In the genomic region with DNA sequence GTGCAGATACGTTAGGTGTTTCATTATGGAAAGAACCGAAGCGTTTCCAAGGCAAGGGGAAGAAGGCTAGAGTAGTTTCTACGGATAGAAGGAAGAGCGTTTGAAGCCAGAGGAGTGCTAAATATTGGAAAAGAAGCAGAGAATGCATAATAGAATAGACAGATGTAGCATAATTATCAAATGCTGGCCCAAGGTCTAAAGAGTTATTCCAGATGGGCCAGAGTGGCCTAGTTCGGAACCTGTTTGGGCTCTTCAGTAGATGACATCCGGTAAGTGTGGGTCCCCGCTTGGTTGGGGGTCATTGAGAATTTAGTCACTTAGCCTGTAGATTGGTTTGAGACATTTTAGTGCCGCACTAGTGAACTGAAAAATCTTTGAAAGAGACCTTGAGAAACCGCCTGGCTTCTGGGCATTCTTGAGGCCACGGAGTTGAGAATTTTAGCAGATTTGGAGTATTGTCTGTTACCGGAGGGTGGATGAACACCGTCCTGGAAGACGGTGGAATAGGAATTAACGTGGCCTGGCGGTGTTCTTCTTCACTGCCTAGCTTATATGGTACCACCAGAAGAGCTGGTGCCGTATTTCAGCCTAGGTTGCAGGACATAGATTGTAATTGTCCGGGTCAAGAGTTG, we compare ENCODE assay signal across 8 mouse cellular contexts. TPM values are rescaled to one million over a fixed set of nuclear protein-coding genes. Genes with fewer than 3 reads are reported as not detected.
DNase-seq lines count a peak whose midpoint lies in the region; ATAC-seq and TF ChIP-seq lines count a peak whose summit lies in the region.

No protein-coding gene starts in this region.

- no peaks in the 10 kb centered on the region for H3K27me3 ChIP-seq in G1E (ENCODE audit: insufficient read depth, low read length)
- no peaks in the 10 kb centered on the region for H3K27me3 ChIP-seq in intestine, embryonic 14.5 days (replicated peaks; ENCODE audit: control insufficient read depth, insufficient read depth, low read length)
- H3K27me3 ChIP-seq in midbrain, embryonic 16.5 days (ENCODE audit: control insufficient read depth, insufficient read depth, low read depth, low read length) = no peaks in the 10 kb centered on the region

- H3K9me3 ChIP-seq in G1E (replicated peaks) = no peaks in the 10 kb centered on the region
- H3K9me3 ChIP-seq in intestine, embryonic 14.5 days (ENCODE audit: control insufficient read depth, low read length) = no peaks in the 10 kb centered on the region
- H3K9me3 ChIP-seq in midbrain, embryonic 16.5 days (replicated peaks; ENCODE audit: control insufficient read depth, low read length, poor library complexity, severe bottlenecking) = no peaks in the 10 kb centered on the region

- 2% methylated on average over 18 of the region's 18 CpGs for WGBS in intestine, embryonic 14.5 days
- WGBS in midbrain, embryonic 16.5 days = under 1% methylated on average over 18 of the region's 18 CpGs

- peak overlapping the region; percentile 89 for H3K27ac ChIP-seq in intestine, embryonic 14.5 days (ENCODE audit: low read depth)
- H3K27ac ChIP-seq in midbrain, embryonic 16.5 days (ENCODE audit: low read length) = peak overlapping the region; percentile 97

- peak overlapping the region; percentile 81 for H3K4me2 ChIP-seq in intestine, embryonic 14.5 days (ENCODE audit: low read length)
- peak overlapping the region; percentile 69 for H3K4me2 ChIP-seq in midbrain, embryonic 16.5 days (ENCODE audit: low read length)

- H3K4me3 ChIP-seq in G1E (ENCODE audit: low read depth, low read length) = peak overlapping the region; percentile 96
- H3K4me3 ChIP-seq in intestine, embryonic 14.5 days (ENCODE audit: low read depth, low read length) = peak overlapping the region; percentile 66
- peak overlapping the region; percentile 93 for H3K4me3 ChIP-seq in midbrain, embryonic 16.5 days (ENCODE audit: low read depth, low read length)

- no peak for ATAC-seq in G1E (ENCODE audit: extremely low read depth, insufficient number of reproducible peaks, low FRiP score, poor library complexity, severe bottlenecking)
- no peak for ATAC-seq in intestine, embryonic 14.5 days (replicated peaks; ENCODE audit: low FRiP score, low TSS enrichment, low read depth)
- no peak for ATAC-seq in midbrain, embryonic 16.5 days

- peak; percentile 15 to 16 for DNase-seq in layer of hippocampus, postnatal 14 days (ENCODE audit: low spot score in 2 of 2)
- no peak for DNase-seq in layer of hippocampus, adult 9-10 months (ENCODE audit: low spot score)
- DNase-seq in G1E (ENCODE audit: low spot score) = peak; percentile 20
- peak; percentile 32 for DNase-seq in embryo, embryonic 11 days
- DNase-seq in intestine, embryonic 14.5 days (ENCODE audit: low spot score) = peak; percentile 57
- no peak for DNase-seq in right cerebral cortex, postnatal 4 days
- no peak for DNase-seq in frontal cortex, adult 2 months (ENCODE audit: extremely low spot score in 1 of 2, low spot score in 1 of 2)

- peak overlapping the region; percentile 85 for H3K9ac ChIP-seq in intestine, embryonic 14.5 days (ENCODE audit: low read length)
- H3K9ac ChIP-seq in midbrain, embryonic 16.5 days (ENCODE audit: low read depth, low read length) = peak overlapping the region; percentile 97

- H3K4me1 ChIP-seq in G1E (ENCODE audit: insufficient read depth, low read depth, low read length) = peaks cover 41% of the 10 kb centered on the region
- peaks cover 4% of the 10 kb centered on the region; the same call in 1 of the 2 replicates for H3K4me1 ChIP-seq in intestine, embryonic 14.5 days (replicated peaks; ENCODE audit: control insufficient read depth, insufficient read depth, low read length)
- peaks cover 24% of the 10 kb centered on the region for H3K4me1 ChIP-seq in midbrain, embryonic 16.5 days (ENCODE audit: control insufficient read depth, insufficient read depth, low read length)

- H3K36me3 ChIP-seq in G1E (replicated peaks) = peaks cover 37% of the 10 kb centered on the region
- no peaks in the 10 kb centered on the region for H3K36me3 ChIP-seq in intestine, embryonic 14.5 days (ENCODE audit: control insufficient read depth, insufficient read depth, low read length)
- H3K36me3 ChIP-seq in midbrain, embryonic 16.5 days (ENCODE audit: control insufficient read depth, insufficient read depth, low read length) = no peaks in the 10 kb centered on the region

- TF ChIP-seq CTCF in G1E (IDR thresholded peaks at IDR 0.05; ENCODE audit: low read depth, low read length) = no peak

RNA-seq across cellular contexts. Expression of a gene that starts 1.1 kb away (rescaled TPM):
- total RNA-seq in layer of hippocampus, postnatal 14 days (2021) = 100 to 1,000 TPM in 1 of 2 experiments, 10 to 100 TPM in 1; 93.6 to 101 TPM
- total RNA-seq in G1E (2014; fragmentation: Nextera tagmentation) = 97.3 and 97.8 TPM in 2 replicates
- 21.6 and 26.8 TPM in 2 replicates for total RNA-seq in G1E (2017)
- polyA plus RNA-seq in G1E (2012) = 5.5 and 5.7 TPM in 2 replicates
- polyA plus RNA-seq in intestine, embryonic 14.5 days (2014; fragmentation: Nextera tagmentation; extraction: Ambion mirVana) = 47.3 and 52.5 TPM in 2 replicates
- polyA plus RNA-seq in midbrain, embryonic 16.5 days (2015; fragmentation: Nextera tagmentation; extraction: Ambion mirVana) = 50.4 and 57.1 TPM in 2 replicates
- polyA plus RNA-seq in frontal cortex, adult 2 months (2012; rRNA removed) = 30.7 and 33.2 TPM in 2 replicates

Comparison
In these comparisons a context has a peak if more than half of its experiments do, and no peak if none do; other contexts are left out.
1. DNase-seq: peak in layer of hippocampus, postnatal 14 days (2 of 2), G1E (single experiment), embryo, embryonic 11 days (single experiment) and intestine, embryonic 14.5 days (single experiment); none in layer of hippocampus, adult 9-10 months (single experiment), right cerebral cortex, postnatal 4 days (single experiment) and frontal cortex, adult 2 months (0 of 2).
2. Peak in every context shown above with its lines, with median percentiles within 50 percentile points of each other: H3K4me3 ChIP-seq.